Mouse (Mus musculus) myocyte (in vitro differentiated cells): ENCODE measurements at regions not wholly inside any gene's neighbourhood (a gene's known extent, or its start where the extent isn't known, plus 50 kb on each side); places are given as distances from the start of the nearest gene placed in this dataset.

Experiments
- CEBPB ChIP-seq: IDR thresholded peaks from 2 replicates; pipeline ENCODE4 v1.6.1; 2011; ENCODE audit warnings: mild to moderate bottlenecking, moderate library complexity; ENCODE audit not compliant: poor library complexity, insufficient read depth, severe bottlenecking
- E2F4 ChIP-seq: IDR thresholded peaks from one replicate; pipeline ENCODE4 v1.6.1; 2011; ENCODE audit warnings: mild to moderate bottlenecking, control low read depth, moderate library complexity; ENCODE audit not compliant: insufficient read depth
- POLR2A ChIP-seq: IDR thresholded peaks from one replicate; pipeline ENCODE4 v1.6.1; 2011; ENCODE audit warnings: low read depth, mild to moderate bottlenecking, control low read depth, moderate library complexity; ENCODE audit not compliant: insufficient read length
- REST ChIP-seq: IDR thresholded peaks from one replicate; pipeline ENCODE4 v1.6.1; 2011; ENCODE audit warnings: mild to moderate bottlenecking, control low read depth, moderate library complexity; ENCODE audit not compliant: insufficient read depth, insufficient read length

- TF ChIP-seq E2F4 (no peak), POLR2A (no peak), CEBPB (no peak), REST (no peak)
Measured at GRCm38 (mm10) chr10:47509858-47510257, 1932.2 kb downstream of the Hace1 start.
